Mouse (Mus musculus) retina, embryonic 14.5 days (tissue): ENCODE measurements around the gene Palld.
A peak's percentile ranks its signal among the peaks of the same experiment; 100 is the strongest.

Source experiments
- DNase-seq: peaks from one replicate; pipeline ENCODE4 v3.0.0-alpha.2; 2015; ENCODE audit warnings: low spot score

The Palld gene

DNA sequence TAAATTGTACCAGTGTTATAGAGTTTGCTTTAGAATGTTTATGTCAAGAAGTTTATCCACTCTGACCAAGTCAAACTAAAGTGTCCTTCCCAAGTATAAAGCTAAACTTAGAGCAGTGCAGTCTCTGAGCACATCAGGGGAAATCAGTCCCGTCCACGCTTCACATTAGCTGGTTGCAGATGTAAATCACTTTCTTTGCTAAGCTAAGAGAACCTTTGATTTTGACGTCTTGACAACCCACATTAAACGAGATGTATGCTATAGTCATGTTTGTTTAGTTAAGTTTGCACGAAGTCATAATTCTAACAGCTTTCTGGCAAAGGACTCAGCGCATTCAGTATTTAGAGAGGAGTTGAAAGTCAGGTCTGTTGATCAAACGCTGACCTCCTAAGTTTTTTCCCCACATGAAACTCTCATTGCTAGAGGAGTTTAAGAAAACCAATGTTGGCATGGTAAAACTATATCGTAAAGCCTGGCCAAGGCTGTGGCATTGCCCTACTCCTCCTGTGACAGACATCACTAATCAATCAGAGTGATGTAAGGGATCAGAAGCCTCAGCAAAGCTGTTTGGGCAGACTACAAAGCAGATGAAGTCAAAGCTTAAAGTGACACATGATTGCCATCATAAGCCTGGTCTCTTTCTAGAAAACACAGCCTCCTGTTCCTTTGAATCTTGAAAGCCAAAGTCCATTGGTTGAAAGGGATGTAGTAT lies 177.0 kb downstream of the Palld start:
- DNase-seq, result no peak

DNA sequence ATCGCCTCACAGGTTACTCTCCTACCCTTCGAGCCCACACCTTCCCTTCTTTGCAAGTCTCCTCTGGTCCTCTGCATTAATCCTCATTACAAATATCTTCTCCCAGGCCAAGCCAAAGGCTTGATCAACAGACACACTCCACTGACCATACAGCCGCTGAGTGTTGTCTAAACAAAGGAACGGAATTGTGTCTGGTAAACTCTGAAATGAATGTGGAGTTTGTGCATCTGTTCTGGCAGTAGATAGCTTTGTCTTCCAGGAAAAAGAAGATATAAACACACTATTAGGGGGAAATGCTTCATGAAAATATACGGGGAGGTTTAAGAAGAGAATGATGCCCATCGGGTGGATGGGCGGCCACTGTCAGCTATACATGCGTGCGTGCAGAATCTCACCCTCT lies 180.3 kb downstream of the Palld start:
- DNase-seq, result no peak

DNA sequence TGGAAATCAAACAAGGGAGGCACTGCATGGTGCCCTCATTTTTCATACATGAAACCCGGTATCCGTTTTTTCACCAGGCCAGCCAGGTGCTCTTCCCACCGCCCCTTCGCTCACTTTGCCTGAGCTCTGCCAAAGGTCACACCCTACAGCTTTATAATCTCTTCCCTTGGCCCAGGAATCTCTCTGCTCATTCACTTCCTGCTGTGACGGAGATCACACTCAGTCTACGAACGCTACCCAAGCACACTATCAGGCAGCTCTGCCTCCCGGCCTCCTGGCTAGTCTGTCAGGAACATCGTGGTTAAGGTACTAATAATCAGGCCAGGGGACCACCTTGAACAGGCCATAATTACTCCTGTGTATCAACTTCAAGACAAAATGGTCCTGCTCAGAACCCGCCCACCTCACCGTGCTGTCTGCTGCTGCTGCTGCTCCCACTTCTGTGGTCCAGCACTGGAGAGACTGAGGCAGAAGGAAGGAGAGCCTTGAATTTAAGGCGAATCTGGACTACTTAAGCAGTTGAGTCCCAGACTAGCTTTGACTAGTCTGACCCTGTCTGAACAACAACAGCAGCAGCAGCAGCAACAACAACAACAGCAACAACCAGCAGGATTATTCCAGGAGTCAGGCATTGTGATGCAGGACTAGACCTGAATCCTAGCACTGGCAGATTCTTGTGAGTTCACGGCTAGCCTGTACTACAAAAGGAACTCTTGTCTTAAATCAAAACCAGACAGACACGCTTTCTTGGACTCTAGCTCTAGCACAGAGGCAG lies 187.0 kb downstream of the Palld start:
- DNase-seq, result no peak

DNA sequence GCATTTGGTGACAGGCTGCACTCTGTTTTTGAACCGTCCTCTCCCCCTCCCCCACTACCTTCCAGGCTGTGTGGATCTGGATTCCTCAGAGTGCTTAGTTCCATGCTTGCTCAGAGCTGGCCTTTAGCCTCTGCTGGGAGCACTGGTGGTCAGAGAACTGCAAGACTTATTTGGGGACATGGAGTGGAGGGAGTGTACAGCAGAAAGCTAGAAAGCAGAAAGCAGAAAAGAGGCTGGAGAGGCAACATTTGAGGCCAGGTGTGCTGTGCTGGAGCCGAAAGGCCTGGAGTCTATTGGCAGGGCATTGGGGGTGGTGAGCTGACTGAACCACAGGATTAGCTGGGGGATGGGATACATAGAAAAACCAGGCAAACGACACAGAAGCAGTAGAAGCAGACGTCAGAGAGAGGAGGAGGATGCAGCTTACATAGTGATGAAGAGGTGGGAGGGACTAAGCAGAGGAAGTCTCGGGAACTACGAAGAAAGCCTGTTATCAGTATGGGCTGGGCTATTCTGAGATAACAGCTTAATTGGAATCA lies 188.1 kb downstream of the Palld start:
- no peak for DNase-seq

DNA sequence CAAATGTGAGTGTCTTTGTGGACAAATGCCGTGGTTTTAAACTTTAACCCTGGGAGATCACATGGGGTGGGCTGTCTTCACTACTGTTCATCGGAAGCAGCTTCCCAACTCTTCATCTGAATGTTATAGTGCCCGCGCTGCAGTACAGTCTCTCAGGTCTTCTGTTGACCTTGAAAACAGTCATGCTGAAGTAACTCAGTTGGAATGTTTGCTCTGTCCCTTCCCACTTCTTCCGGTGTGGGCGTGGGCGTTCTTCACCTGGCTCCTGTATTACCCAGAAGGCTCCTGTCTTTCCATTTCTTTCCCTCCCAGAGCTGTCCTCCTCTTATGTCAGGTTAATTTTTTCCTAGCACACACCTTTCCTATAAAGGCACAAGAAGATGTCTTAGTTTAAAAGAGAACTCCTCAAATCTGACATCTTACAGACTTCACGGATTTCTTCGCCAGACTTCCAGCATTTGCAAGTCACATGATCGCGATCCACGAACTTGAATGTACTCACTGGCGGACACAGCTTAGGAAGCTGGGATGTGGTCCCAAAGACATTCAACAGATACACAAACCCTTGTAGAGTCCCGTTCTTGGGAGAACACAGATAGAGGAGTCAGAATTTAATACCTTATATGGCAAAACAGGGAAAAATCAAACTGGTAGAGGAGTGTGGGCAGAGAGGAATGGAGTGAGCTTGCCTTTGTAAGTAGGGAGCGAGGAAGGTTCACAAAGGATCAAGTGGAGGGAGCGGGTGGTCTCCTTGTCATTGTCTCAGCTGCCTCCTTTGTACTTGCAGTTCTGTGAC lies 189.1 kb downstream of the Palld start:
- DNase-seq, result no peak

DNA sequence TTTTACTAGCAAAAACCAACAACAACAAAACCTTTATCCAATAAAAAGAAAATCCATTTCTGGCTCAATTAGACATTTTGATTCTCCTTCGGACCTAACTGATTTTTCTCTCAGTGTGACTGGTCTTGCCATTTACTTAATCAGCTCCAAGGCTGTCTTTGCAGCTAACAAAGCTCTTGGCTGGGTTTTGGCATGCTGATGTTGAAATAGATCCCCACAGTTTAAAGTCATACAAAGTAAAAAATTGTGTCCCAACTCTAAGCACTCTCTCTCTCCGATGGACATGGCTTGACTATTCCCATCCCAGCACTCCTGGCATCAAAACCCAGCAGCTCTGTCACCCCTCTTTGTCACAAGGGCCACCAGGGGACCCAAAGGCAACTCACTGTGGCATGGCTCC lies 190.1 kb downstream of the Palld start:
- DNase-seq, result no peak

DNA sequence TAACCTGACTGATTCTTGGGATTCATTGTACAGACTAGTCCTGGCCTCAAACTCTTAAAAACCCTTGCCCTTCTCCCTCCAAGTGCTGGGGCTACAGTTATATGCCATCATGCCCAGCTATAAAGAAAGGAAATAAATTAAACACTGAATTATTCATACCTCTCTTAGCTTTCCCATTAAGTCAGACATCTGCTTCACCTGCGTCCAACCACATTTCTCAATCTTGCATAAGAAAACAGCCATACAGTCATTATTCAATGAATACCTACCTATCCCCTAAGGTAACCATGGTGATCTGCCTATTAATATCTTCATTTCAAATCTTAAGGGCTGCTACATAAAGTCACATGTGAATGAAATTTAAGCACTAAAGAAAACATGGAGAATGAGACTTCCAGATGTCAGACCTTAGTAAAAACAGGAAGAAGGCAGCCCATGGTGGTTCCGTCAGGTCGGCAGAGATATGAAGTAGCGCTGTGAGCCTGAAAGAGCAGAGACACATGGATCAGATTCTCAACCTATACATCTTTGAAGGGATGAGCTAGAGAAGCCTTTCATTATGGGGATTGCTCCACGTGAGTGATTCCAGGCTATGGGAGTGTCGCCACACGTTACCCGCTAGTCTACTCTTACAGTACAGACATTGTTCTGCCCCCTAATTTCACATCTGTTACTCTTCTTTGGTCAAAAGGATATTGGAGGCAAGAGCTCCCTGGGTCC lies 193.7 kb downstream of the Palld start:
- peak; percentile 36 for DNase-seq

DNA sequence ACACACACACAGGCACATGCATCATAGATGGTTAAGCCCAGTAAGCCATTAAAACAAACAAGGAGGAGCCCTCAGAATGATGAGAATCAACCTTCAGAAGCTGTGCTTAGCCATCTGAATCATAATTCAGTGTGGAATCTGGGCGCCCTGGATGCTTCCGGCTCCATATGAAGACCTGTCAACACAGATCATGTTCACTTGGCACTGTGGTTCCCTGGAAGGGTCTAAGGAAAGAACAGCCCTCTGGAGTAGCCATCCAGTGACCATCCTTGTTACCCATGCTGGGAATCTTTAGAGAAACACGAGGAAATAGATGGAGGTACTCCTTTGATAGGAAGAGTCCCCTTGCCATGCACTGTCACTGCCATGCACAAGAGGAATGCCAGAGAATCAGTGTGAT lies 197.0 kb downstream of the Palld start:
- peak; percentile 77 for DNase-seq

DNA sequence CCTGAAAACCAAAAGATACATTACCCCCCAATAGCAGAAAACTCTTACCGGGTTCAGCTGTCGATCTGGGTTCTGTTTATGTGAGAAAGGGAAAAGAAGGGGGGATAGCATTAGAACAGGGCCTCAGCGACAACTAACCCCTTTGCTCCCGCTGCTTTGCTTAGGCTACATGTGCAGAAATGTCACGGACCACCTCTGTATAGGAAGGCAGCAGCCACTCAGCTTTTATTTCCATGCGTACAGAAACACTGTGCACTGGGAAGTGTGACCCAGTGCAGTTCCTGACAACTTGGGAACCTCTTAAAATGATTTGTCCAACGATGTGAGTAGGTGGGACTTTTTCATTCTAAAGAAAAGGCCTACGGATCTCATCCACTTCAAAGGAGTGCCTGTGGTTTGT lies 200.4 kb downstream of the Palld start:
- DNase-seq, result no peak

DNA sequence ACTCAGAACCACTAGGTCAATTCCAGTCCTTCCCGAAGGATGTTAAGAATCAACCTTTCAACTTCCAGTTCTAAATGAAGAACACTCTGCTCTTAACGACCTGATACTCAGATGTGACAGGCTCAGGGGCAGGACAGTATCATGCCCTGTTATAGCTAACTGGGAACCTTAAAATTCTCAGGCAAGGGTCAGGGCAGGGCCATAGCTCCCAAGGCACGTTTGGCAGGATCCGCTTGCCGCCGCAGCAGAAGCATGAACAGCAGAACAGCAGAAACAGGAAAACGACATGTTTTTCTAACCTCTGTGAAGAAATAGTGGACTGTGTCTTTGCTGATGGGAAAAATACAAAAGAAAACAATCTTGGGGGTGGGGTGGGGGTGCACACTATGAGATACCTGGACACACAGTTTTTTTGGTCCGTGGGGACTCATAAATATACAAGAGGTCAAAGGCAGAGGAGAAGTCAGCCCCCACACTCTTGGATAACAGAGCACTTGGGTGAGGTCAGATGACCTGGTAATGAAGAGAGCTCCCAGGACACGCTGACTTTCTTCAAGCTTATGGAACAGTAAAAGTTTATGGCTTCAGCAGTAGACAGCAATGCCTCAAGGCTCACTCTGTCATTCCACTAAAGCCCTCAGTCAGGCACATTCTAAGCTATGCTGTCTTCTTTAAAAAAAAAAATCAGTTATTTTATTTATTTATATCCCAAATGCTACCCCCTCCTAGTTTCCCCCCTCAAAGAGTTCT lies 201.4 kb downstream of the Palld start:
- DNase-seq, result no peak

DNA sequence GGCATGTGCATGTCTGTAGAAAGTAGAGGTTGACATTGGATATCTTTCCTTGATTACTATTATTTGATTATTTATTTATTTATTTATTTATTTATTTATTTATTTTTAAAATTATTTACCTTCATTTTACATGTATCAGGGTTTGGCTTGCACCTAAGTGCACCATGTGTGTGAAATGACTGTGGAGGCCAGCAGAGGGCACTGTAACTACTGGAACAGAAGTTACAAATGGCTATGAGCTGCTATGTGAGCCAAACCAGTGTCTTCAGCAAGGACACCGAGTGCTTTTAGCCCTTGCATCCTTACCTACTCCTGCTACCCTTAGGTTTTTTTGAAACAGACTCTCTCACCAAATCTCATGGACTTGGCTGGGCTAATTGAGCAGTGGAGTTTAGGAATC lies 202.2 kb downstream of the Palld start:
- peak; percentile 50 for DNase-seq

DNA sequence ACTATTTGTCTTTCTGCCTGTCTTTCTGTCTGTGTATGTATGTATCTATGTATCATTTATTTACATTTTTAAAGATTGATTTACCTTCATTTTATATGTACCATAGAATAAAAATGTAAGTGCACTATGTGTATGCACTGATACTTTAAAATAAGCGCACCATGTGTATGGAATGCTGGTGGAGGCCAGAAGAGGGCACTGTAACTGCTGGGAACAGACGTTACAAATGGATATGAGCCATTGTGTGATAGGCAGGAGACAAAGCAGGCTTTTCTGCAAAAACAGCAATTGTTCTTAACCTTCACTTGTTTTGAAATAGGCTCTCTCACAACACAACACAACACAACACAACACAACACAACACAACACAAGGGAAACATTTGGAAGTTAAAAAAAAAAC lies 203.5 kb downstream of the Palld start:
- no peak for DNase-seq

DNA sequence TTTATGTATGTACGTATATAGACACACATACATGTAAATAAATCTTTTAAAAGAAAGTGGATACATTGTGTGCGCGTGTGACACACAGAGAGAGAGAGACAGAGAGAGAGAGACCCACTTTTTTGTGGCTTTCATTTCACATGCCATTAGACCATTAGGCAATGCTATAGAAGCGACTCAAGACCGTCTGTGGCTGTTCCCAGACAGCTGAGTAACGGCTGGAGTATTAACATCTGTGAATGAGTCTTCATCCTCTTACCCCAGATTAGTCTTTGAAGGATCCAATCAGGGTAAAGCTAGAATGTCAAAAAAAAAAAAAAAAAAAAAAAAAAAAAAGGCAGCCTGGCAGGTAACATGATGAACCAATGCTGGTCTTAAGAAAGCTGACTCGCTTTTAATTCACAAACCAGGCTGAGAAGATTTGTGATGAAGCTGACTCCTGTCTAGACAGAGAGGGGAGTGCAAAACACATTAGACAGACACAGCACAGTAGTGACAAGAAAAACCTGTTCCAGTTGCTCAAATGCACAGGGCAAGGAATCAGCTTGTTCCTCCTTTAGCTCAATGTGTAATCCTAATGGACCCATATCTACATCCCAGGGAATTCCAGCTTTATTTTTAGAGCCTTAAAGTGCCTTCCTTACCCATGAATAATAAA lies 204.6 kb downstream of the Palld start:
- DNase-seq, result no peak

DNA sequence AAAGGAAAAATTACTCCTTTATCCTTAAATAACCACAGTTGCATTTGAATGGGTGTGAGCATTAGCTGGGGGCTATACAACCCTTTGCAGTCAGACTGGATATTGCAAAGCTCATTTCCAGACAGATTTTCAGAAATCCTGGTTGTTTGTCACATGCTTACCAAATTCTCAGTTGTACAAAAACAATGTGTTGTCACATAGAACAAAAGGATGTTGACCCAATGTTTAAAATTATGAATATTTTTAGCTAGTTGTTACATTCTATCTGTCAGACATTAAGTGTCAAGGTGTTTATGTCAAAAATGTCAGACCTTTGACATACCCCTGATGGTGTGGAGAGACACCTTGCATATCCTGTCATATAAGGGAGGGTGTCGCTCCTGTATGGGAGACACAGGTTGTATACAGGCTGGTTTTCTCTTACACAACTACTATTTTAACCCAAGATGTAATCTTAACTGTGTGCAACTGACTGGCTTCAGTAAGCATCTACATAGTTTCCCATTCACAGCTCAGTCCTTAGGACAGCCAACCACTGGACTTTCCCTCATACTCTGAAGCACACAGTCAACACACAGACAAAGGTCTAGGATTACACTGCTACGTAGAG lies 205.5 kb downstream of the Palld start:
- no peak for DNase-seq

DNA sequence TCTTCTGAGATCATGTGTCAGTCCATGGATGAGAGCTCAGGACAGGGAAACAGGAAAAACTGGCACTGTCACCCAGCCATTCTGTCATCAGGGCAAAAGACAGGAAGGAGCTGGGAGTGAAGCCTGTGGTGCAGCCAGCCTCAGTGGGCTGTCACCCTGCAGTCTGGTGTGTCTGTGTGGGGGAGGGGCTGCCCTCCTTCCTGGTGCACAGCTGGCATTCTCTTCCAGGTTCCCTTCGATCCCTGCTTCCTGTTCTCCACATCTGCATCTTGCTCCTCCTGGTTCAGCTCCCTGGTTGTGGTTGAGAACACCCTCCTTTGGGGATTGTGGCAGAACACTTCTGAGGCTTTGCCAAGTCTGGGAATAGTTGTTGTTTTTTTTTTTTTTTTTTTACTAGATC lies 207.1 kb downstream of the Palld start:
- DNase-seq, result no peak

DNA sequence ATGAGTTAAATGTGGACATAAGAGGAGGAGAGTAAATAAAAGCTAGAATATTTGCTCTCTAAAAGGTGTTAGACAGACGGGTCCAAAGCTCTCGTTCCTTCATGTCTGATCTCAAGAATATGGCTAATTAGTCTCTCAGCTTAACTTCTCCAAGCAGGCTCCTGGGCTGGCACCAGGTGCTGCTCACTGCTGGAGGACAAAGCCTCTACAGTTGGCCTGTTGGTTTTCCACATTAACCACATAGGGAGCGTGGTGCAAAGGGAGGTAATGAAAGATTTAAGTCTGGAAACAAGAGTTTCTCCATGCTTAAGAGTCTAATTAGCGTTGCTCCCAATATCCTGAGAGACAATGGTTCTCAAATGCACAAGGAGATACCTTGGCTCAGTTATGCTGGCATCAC lies 209.6 kb downstream of the Palld start:
- no peak for DNase-seq

DNA sequence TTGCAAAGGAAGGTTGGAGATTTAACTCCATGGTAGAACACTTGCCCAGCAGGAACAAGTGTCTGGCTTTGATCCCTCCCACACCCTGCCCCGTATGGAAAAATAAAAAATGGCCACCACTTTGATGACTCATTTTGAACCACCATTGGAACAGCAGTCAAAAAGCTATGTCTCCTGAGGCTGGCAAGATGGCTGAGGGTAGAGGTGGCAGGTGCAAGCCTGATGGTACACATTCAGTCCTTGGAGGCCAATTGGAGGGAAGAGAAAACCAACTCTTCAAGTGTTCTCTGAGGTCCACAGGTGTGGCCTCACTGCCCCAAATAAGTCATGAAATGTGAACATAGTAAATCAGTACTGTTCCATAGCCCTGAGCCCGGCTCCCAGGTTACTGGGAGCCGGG lies 210.4 kb downstream of the Palld start:
- DNase-seq, result no peak

DNA sequence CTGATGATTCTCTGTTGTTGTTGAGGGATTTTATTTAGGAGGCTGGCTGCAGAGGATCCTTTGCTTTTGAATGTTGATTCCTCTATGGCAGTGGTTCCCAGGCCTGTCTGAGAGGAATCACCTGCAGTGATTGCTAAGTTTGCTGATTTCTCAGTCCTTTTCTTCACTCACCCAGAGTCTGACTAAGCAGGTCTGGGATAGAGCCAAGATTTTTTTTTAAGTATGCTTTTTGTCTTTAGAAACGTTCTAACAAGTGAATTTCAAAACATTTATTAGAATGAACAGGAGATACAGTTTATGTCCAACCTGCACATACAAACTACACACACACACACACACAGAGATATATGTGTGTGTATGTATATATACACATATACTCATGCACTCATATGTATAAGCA lies 211.1 kb downstream of the Palld start:
- no peak for DNase-seq

DNA sequence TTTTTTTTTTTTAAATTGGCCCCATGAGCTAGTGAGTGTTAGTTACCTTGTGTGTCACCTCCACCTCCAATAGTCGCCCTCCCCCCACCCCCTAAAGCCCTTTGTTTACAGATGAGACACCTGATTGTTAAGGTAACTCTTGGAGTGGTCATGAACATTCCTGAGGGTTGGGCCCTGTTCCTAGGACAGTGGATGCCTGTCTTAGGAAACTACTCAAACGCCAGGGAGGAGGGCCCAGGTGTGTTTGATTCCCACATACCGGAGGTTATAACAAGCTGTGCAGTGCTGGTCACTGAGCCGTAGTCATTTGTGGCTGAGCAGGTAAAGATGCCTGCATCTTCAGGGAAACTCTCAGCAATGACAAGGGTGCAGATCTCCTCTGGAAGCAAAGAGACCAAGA lies 215.4 kb downstream of the Palld start:
- DNase-seq, result no peak

DNA sequence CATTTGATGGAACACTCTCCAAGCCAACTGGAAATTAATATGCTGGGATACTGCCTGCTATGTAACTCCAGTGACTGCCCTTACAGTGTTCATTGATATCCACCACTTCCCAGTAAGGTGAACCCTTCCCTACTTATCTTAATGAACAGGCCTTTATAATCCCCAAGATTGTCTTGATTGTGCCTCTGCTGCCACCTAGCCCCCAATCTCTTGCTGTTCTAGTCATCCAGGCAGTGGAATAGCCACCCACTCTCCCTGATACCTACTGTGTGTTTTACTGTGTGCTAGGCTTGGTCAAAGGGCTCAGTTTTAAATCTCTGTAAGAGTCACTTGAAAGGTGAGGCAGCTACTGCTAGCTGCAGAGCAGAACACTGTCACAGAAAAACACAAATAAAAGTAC lies 216.2 kb downstream of the Palld start:
- no peak for DNase-seq
